Mouse (Mus musculus): ENCODE measurements around the gene Usp19.

The Usp19 gene

GRCm38 (mm10) chr9:108466219-108466618 is 24.2 kb upstream of the Usp19 start:
- DNase-seq (ENCODE audit: low spot score in 2 of 2) = no peak

- DNase-seq (ENCODE audit: low spot score in 2 of 2) = no peak
Measured at GRCm38 (mm10) chr9:108469430-108469829, 21.0 kb upstream of the Usp19 start.

- DNase-seq (ENCODE audit: low spot score in 2 of 2) = no peak
Measured at GRCm38 (mm10) chr9:108469845-108470244, 20.6 kb upstream of the Usp19 start.

DNA sequence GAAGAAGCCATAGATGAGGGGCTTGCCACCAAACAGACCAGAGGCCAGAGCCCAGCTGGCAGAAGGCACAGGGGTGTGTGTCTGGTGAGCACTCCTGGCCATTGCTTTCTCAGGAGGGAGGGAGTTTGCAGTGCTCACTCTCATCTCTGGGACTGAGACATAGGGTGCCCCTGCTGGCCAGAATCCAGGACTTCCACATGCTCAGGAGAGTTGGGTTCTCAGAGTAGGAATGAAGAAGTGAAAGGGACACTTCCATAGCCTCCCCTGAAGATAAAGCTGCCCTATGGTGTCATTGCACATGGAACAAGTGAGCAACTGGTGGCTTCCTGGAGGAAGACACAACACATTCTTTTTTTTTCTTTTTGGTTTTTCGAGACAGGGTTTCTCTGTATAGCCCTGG is 15.9 kb upstream of the Usp19 start:
- DNase-seq (ENCODE audit: low spot score in 2 of 2) = no peak

DNA sequence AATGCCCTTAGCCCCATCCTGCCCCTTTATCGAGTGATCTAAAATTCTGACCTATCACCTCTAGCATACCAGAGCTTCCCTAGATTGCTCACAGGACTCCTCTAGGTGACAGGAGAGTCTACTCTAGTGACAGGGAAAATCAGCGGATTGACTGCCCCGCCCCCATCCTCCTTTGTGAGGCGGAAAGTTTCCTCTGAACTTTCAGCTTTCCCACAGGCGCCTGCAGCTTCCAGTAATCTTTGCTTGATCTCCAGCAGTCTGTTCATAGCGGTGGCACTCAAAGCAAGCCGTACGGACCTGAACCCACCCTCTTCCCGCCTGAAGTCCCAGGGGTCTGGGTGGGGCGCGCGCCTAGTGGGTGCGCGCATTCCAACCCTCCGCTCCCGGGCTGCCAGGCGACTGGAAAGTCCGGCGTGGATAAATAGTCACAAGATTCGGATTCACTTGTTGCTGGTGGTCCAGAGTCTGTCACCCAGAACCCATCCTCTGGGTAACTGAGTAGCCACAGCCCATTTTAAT is 11.7 kb upstream of the Usp19 start:
- no peak for DNase-seq (ENCODE audit: low spot score in 2 of 2)

- DNase-seq (ENCODE audit: low spot score in 2 of 2) = no peak
Measured at GRCm38 (mm10) chr9:108479241-108479640, 11.2 kb upstream of the Usp19 start.

- no peak for DNase-seq (ENCODE audit: low spot score in 2 of 2)
Measured at GRCm38 (mm10) chr9:108479721-108480351, 10.6 kb upstream of the Usp19 start, which contains the start of gene Lamb2. Gene Lamb2 (plus strand): TSS chr9:108479736.

- DNase-seq (ENCODE audit: low spot score in 2 of 2) = no peak
Measured at GRCm38 (mm10) chr9:108480813-108481519, 9.4 kb upstream of the Usp19 start.

- DNase-seq (ENCODE audit: low spot score in 2 of 2) = no peak
Measured at GRCm38 (mm10) chr9:108481520-108482210, 8.7 kb upstream of the Usp19 start.

DNA sequence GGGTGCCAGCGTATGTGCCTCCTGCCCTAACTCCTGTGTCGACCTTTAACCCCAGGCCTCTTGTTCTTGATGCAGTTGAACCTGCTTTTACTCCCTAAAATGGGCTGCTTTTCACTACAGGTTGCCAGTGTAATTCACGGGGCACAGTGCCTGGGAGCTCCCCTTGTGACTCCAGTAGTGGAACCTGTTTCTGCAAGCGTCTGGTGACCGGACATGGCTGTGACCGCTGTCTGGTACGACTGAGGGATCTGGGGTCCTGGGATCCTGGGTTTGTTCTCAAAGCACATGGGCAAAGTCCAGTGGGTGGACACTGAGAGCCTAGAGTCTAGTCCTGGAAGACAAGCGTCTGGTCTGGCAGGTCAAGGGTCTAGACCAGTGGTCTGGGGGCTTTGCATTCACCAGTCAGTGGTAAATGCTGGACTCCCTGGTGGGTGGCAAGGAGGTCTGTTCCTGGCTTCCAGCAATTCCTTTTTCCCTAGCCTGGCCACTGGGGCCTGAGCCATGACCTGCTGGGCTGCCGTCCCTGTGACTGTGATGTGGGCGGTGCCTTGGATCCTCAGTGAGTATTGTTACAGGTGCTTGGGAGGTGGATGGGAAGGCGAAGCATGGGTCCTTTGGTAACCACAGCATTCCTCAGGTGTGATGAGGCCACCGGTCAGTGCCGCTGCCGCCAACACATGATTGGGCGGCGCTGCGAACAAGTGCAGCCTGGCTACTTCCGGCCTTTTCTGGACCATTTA is 7.2 kb upstream of the Usp19 start:
- no peak for DNase-seq (ENCODE audit: low spot score in 2 of 2)

DNA sequence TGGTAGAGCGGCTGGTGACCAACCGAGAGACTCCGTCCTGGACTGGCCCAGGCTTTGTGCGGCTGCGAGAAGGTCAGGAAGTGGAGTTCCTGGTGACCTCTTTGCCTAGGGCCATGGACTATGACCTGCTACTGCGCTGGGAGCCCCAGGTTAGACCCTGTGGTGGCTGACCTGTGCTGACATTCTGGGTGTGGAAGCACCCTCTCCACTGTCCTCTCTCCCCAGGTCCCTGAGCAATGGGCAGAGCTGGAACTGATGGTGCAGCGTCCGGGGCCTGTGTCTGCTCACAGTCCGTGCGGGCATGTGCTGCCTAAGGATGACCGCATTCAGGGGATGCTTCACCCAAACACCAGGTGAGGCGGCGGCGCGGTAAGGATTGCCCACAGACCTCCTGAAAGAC is 6.4 kb upstream of the Usp19 start:
- no peak for DNase-seq (ENCODE audit: low spot score in 2 of 2)

GRCm38 (mm10) chr9:108485301-108485875 is 5.0 kb upstream of the Usp19 start:
- no peak for DNase-seq (ENCODE audit: low spot score in 2 of 2)

DNA sequence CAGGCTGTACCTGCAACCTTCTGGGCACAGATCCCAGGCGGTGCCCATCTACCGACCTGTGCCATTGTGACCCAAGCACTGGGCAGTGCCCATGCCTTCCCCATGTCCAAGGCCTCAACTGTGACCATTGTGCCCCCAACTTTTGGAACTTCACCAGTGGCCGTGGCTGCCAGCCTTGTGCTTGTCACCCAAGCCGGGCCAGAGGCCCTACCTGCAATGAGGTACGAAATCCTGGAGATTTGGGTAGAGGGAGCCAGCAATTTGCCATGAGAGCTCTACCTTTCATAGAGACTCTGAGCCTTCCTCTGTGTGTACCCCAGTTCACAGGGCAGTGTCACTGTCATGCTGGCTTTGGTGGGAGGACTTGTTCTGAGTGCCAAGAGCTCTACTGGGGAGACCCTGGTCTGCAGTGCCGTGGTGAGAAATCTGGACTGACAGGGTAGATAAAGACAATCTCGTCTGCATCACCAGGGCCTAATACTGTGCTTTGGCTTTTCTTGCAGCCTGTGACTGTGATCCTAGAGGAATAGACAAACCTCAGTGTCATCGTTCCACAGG is 3.4 kb upstream of the Usp19 start:
- no peak for DNase-seq (ENCODE audit: low spot score in 2 of 2)

DNA sequence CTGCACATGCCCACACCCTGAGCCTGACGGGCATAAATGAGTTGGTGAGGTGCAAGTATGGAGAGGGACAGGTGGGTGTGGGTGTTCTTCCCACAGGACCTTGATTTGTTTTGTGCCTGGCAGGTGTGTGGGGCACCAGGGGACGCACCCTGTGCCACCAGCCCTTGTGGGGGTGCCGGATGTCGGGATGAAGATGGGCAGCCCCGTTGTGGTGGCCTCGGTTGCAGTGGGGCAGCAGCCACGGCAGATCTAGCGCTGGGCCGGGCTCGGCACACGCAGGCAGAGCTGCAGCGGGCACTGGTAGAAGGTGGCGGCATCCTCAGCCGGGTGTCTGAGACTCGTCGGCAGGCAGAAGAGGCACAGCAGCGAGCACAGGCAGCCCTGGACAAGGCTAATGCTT is 2.0 kb upstream of the Usp19 start:
- no peak for DNase-seq (ENCODE audit: low spot score in 2 of 2)

DNA sequence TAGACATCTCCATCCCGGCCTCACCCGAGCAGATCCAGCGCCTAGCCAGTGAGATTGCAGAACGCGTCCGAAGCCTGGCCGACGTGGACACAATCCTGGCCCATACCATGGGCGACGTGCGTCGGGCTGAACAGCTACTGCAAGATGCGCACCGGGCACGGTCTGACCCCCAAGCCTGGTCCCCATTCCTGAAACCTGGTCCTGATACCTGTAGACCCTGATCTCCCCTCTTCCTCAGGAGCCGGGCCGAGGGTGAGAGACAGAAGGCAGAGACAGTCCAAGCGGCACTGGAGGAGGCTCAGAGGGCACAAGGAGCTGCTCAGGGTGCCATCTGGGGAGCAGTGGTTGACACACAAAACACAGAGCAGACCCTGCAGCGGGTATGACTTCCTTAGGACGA is 1.2 kb upstream of the Usp19 start:
- no peak for DNase-seq (ENCODE audit: low spot score in 2 of 2)

GRCm38 (mm10) chr9:108489702-108490558 is 472 bp upstream of the Usp19 start:
- no peak for DNase-seq (ENCODE audit: low spot score in 2 of 2)

- no peak for DNase-seq (ENCODE audit: low spot score in 2 of 2)
Measured at GRCm38 (mm10) chr9:108491286-108491580, 831 bp downstream of the Usp19 start.

- no peak for DNase-seq (ENCODE audit: low spot score in 2 of 2)
Measured at GRCm38 (mm10) chr9:108492043-108492750, 1.8 kb downstream of the Usp19 start.

GRCm38 (mm10) chr9:108493246-108493645 is 2.8 kb downstream of the Usp19 start:
- no peak for DNase-seq (ENCODE audit: low spot score in 2 of 2)
